Mouse (Mus musculus): ENCODE results near the gene Mfap2. TPM values are rescaled to one million over a fixed set of nuclear protein-coding genes. Genes with fewer than 3 reads are reported as not detected.
A peak's percentile ranks its signal among the peaks of the same experiment; 100 is the strongest.

The Mfap2 gene
- polyA plus RNA-seq, 1 experiment = not detected

- no peak overlapping the region for H3K4me3 ChIP-seq (ENCODE audit: insufficient read depth, low read depth, low read length)
- TF ChIP-seq POLR2A (IDR thresholded peaks at IDR 0.05; ENCODE audit: insufficient read depth, low read depth, low read length) (no peak), CTCF (IDR thresholded peaks at IDR 0.05; ENCODE audit: insufficient read depth, low read depth, low read length) (no peak)
- 71% methylated on average over 13 of the region's 13 CpGs for WGBS
- H3K27ac ChIP-seq (ENCODE audit: insufficient read depth, low read depth, low read length) = no peak overlapping the region
- peaks cover 9% of the 10 kb centered on the region for H3K4me1 ChIP-seq (ENCODE audit: control insufficient read depth, insufficient read depth, low read length)
Observed at GRCm38 (mm10) chr4:141005983-141006382, 4.2 kb upstream of the Mfap2 start.

- 43% methylated on average over 8 of the region's 8 CpGs for WGBS
- Histone ChIP-seq H3K27ac (ENCODE audit: insufficient read depth, low read depth, low read length) (no peak overlapping the region), H3K4me1 (ENCODE audit: control insufficient read depth, insufficient read depth, low read length) (peaks cover 26% of the 10 kb centered on the region), H3K4me3 (ENCODE audit: insufficient read depth, low read depth, low read length) (no peak overlapping the region)
- no peak for TF ChIP-seq POLR2A (IDR thresholded peaks at IDR 0.05; ENCODE audit: insufficient read depth, low read depth, low read length)
- TF ChIP-seq CTCF (IDR thresholded peaks at IDR 0.05; ENCODE audit: insufficient read depth, low read depth, low read length) = no peak
Observed at GRCm38 (mm10) chr4:141008028-141008427, 2.2 kb upstream of the Mfap2 start.

GRCm38 (mm10) chr4:141010526-141010925 lies 308 bp downstream of the Mfap2 start:
- under 1% methylated on average over 26 of the region's 26 CpGs for WGBS
- no peak for TF ChIP-seq CTCF (IDR thresholded peaks at IDR 0.05; ENCODE audit: insufficient read depth, low read depth, low read length)
- Histone ChIP-seq H3K4me1 (ENCODE audit: control insufficient read depth, insufficient read depth, low read length) (peaks cover 26% of the 10 kb centered on the region), H3K4me3 (ENCODE audit: insufficient read depth, low read depth, low read length) (peak overlapping the region; percentile 49), H3K27ac (ENCODE audit: insufficient read depth, low read depth, low read length) (no peak overlapping the region)

- H3K4me3 ChIP-seq (ENCODE audit: insufficient read depth, low read depth, low read length) = peak overlapping the region; percentile 49
- 5% methylated on average over 17 of the region's 17 CpGs for WGBS
- peaks cover 26% of the 10 kb centered on the region for H3K4me1 ChIP-seq (ENCODE audit: control insufficient read depth, insufficient read depth, low read length)
- TF ChIP-seq POLR2A (IDR thresholded peaks at IDR 0.05; ENCODE audit: insufficient read depth, low read depth, low read length) (no peak), CTCF (IDR thresholded peaks at IDR 0.05; ENCODE audit: insufficient read depth, low read depth, low read length) (no peak)
- no peak overlapping the region for H3K27ac ChIP-seq (ENCODE audit: insufficient read depth, low read depth, low read length)
Observed at GRCm38 (mm10) chr4:141010941-141011429, 767 bp downstream of the Mfap2 start.

- peak overlapping the region; percentile 49 for H3K4me3 ChIP-seq (ENCODE audit: insufficient read depth, low read depth, low read length)
- H3K27ac ChIP-seq (ENCODE audit: insufficient read depth, low read depth, low read length) = 0 out of 2 replicates have a peak overlapping the region, but pooled peaks have one; percentile 6
- H3K4me1 ChIP-seq (ENCODE audit: control insufficient read depth, insufficient read depth, low read length) = peaks cover 31% of the 10 kb centered on the region
- no peak for TF ChIP-seq POLR2A (IDR thresholded peaks at IDR 0.05; ENCODE audit: insufficient read depth, low read depth, low read length)
- TF ChIP-seq CTCF (IDR thresholded peaks at IDR 0.05; ENCODE audit: insufficient read depth, low read depth, low read length) = no peak
- WGBS = 44% methylated on average over 14 of the region's 14 CpGs
Observed at GRCm38 (mm10) chr4:141011556-141012328, 1.5 kb downstream of the Mfap2 start.

- peaks cover 32% of the 10 kb centered on the region for H3K4me1 ChIP-seq (ENCODE audit: control insufficient read depth, insufficient read depth, low read length)
- no peak overlapping the region for H3K4me3 ChIP-seq (ENCODE audit: insufficient read depth, low read depth, low read length)
- no peak overlapping the region for H3K27ac ChIP-seq (ENCODE audit: insufficient read depth, low read depth, low read length)
- TF ChIP-seq POLR2A (IDR thresholded peaks at IDR 0.05; ENCODE audit: insufficient read depth, low read depth, low read length) (no peak), CTCF (IDR thresholded peaks at IDR 0.05; ENCODE audit: insufficient read depth, low read depth, low read length) (no peak)
- 66% methylated on average over 10 of the region's 10 CpGs for WGBS
Observed at GRCm38 (mm10) chr4:141012558-141012957, 2.3 kb downstream of the Mfap2 start.

- Histone ChIP-seq H3K27ac (ENCODE audit: insufficient read depth, low read depth, low read length) (no peak overlapping the region), H3K4me1 (ENCODE audit: control insufficient read depth, insufficient read depth, low read length) (peaks cover 32% of the 10 kb centered on the region), H3K4me3 (ENCODE audit: insufficient read depth, low read depth, low read length) (no peak overlapping the region)
- TF ChIP-seq POLR2A (IDR thresholded peaks at IDR 0.05; ENCODE audit: insufficient read depth, low read depth, low read length) (no peak), CTCF (IDR thresholded peaks at IDR 0.05; ENCODE audit: insufficient read depth, low read depth, low read length) (no peak)
- WGBS = 76% methylated on average over 8 of the region's 8 CpGs
Observed at GRCm38 (mm10) chr4:141014114-141014513, 3.9 kb downstream of the Mfap2 start.

GRCm38 (mm10) chr4:141014856-141015255 lies 4.6 kb downstream of the Mfap2 start:
- WGBS = 89% methylated on average over 11 of the region's 11 CpGs
- TF ChIP-seq CTCF (IDR thresholded peaks at IDR 0.05; ENCODE audit: insufficient read depth, low read depth, low read length) (no peak), POLR2A (IDR thresholded peaks at IDR 0.05; ENCODE audit: insufficient read depth, low read depth, low read length) (no peak)
- Histone ChIP-seq H3K27ac (ENCODE audit: insufficient read depth, low read depth, low read length) (no peak overlapping the region), H3K4me3 (ENCODE audit: insufficient read depth, low read depth, low read length) (no peak overlapping the region), H3K4me1 (ENCODE audit: control insufficient read depth, insufficient read depth, low read length) (peaks cover 32% of the 10 kb centered on the region)

GRCm38 (mm10) chr4:141015356-141015755 lies 5.1 kb downstream of the Mfap2 start:
- Histone ChIP-seq H3K27ac (ENCODE audit: insufficient read depth, low read depth, low read length) (no peak overlapping the region), H3K4me3 (ENCODE audit: insufficient read depth, low read depth, low read length) (no peak overlapping the region), H3K4me1 (ENCODE audit: control insufficient read depth, insufficient read depth, low read length) (peaks cover 29% of the 10 kb centered on the region)
- TF ChIP-seq CTCF (IDR thresholded peaks at IDR 0.05; ENCODE audit: insufficient read depth, low read depth, low read length) (no peak), POLR2A (IDR thresholded peaks at IDR 0.05; ENCODE audit: insufficient read depth, low read depth, low read length) (no peak)
- 64% methylated on average over 7 of the region's 7 CpGs for WGBS

Data from olfactory bulb, adult 2 months (tissue).